Mouse (Mus musculus): ENCODE measurements around the gene Cxcr1. TPM values are rescaled to one million over a fixed set of nuclear protein-coding genes. Genes with fewer than 3 reads are reported as not detected.

Cxcr1 gene
- total and polyA plus RNA-seq, 3 experiments, result not detected

- H3K9ac ChIP-seq (ENCODE audit: low read depth, low read length), result peak overlapping the region; percentile 43; the same call in 1 of the 2 replicates
- intact Hi-C loops (cut with DNase I), result loop anchor here (2.0 kb wide), 2 partner anchors 13 to 155 kb away; no protein-coding TSS in a partner anchor
- no peak for DNase-seq
- 4% methylated on average over 5 of the region's 5 CpGs for WGBS
- peak overlapping the region; percentile 97 for H3K27ac ChIP-seq
- peak overlapping the region; percentile 86 for H3K4me3 ChIP-seq
- peaks cover 6% of the 10 kb centered on the region for H3K79me2 ChIP-seq (replicated peaks; ENCODE audit: control insufficient read depth, insufficient read depth, low read length)
- peaks cover 16% of the 10 kb centered on the region for H3K4me1 ChIP-seq (ENCODE audit: control insufficient read depth, insufficient read depth, low read length)
- H3K36me3 ChIP-seq (ENCODE audit: control insufficient read depth, insufficient read depth, low read length), result peaks cover 36% of the 10 kb centered on the region
- TF ChIP-seq EP300 (IDR thresholded peaks at IDR 0.05; ENCODE audit: insufficient read depth, low read depth, low read length) (no peak), POLR2A (IDR thresholded peaks at IDR 0.05; ENCODE audit: insufficient read depth, low read depth, low read length) (no peak), CTCF (IDR thresholded peaks at IDR 0.05) (no peak)
- H3K27me3 ChIP-seq (ENCODE audit: control insufficient read depth, insufficient read depth, low read length), result no peaks in the 10 kb centered on the region
Observed at GRCm38 (mm10) chr1:74237671-74238070, 43.2 kb upstream of the Cxcr1 start.

- peak; percentile 69 for DNase-seq
- no peak for TF ChIP-seq CTCF (IDR thresholded peaks at IDR 0.05)
- TF ChIP-seq POLR2A (IDR thresholded peaks at IDR 0.05; ENCODE audit: insufficient read depth, low read depth, low read length), result 0 out of 2 replicates have a peak, but pooled peaks have one; percentile 26
- H3K4me3 ChIP-seq, result peak overlapping the region; percentile 86
- under 1% methylated on average over 46 of the region's 57 CpGs for WGBS
- H3K27ac ChIP-seq, result peak overlapping the region; percentile 97
- intact Hi-C loops (cut with DNase I), result loop anchor here (1.0 to 2.0 kb wide), 3 partner anchors 14 to 156 kb away; partner anchors contain the start of genes Aamp and Pnkd
- H3K79me2 ChIP-seq (replicated peaks; ENCODE audit: control insufficient read depth, insufficient read depth, low read length), result peaks cover 6% of the 10 kb centered on the region
- H3K4me1 ChIP-seq (ENCODE audit: control insufficient read depth, insufficient read depth, low read length), result peaks cover 14% of the 10 kb centered on the region
- no peaks in the 10 kb centered on the region for H3K27me3 ChIP-seq (ENCODE audit: control insufficient read depth, insufficient read depth, low read length)
- peak overlapping the region; percentile 96 for H3K9ac ChIP-seq (ENCODE audit: low read depth, low read length)
- H3K36me3 ChIP-seq (ENCODE audit: control insufficient read depth, insufficient read depth, low read length), result peaks cover 32% of the 10 kb centered on the region
Observed at GRCm38 (mm10) chr1:74236590-74237317, 42.3 kb upstream of the Cxcr1 start.

- H3K36me3 ChIP-seq (ENCODE audit: control insufficient read depth, insufficient read depth, low read length), result peaks cover 28% of the 10 kb centered on the region
- peak within 1 kb of the TSS; percentile 97 for H3K27ac ChIP-seq
- H3K4me1 ChIP-seq (ENCODE audit: control insufficient read depth, insufficient read depth, low read length), result peaks cover 12% of the 10 kb centered on the region
- 3% methylated on average over 47 of the region's 55 CpGs for WGBS
- H3K79me2 ChIP-seq (replicated peaks; ENCODE audit: control insufficient read depth, insufficient read depth, low read length), result peaks cover 5% of the 10 kb centered on the region
- H3K9ac ChIP-seq (ENCODE audit: low read depth, low read length), result peak within 1 kb of the TSS; percentile 96
- TF ChIP-seq EP300 (IDR thresholded peaks at IDR 0.05; ENCODE audit: insufficient read depth, low read depth, low read length) (peak; percentile 82; the same call in 1 of the 2 replicates), POLR2A (IDR thresholded peaks at IDR 0.05; ENCODE audit: insufficient read depth, low read depth, low read length) (peak; percentile 99), CTCF (IDR thresholded peaks at IDR 0.05) (no peak)
- H3K4me3 ChIP-seq, result peak within 1 kb of the TSS; percentile 86
- peak; percentile 99 to 100 for DNase-seq
- H3K27me3 ChIP-seq (ENCODE audit: control insufficient read depth, insufficient read depth, low read length), result no peaks in the 10 kb centered on the region
- intact Hi-C loops (cut with DNase I), result loop anchor here (1.0 to 2.0 kb wide), 3 partner anchors 15 to 157 kb away; partner anchors contain the start of genes Aamp and Pnkd
Observed at GRCm38 (mm10) chr1:74235938-74236589, 41.6 kb upstream of the Cxcr1 start, which contains the start of gene Arpc2. Gene Arpc2, plus strand, starts transcription at chr1:74236084.

GRCm38 (mm10) chr1:74230992-74231391 is 36.6 kb upstream of the Cxcr1 start:
- intact Hi-C loops (cut with DNase I), result no loop called here
- H3K4me1 ChIP-seq (ENCODE audit: control insufficient read depth, insufficient read depth, low read length), result peaks cover 3% of the 10 kb centered on the region
- H3K9ac ChIP-seq (ENCODE audit: low read depth, low read length), result no peak overlapping the region
- DNase-seq, result no peak
- no peaks in the 10 kb centered on the region for H3K79me2 ChIP-seq (replicated peaks; ENCODE audit: control insufficient read depth, insufficient read depth, low read length)
- no peak for TF ChIP-seq CTCF (IDR thresholded peaks at IDR 0.05)
- no peak for TF ChIP-seq POLR2A (IDR thresholded peaks at IDR 0.05; ENCODE audit: insufficient read depth, low read depth, low read length)
- TF ChIP-seq EP300 (IDR thresholded peaks at IDR 0.05; ENCODE audit: insufficient read depth, low read depth, low read length), result no peak
- no peaks in the 10 kb centered on the region for H3K36me3 ChIP-seq (ENCODE audit: control insufficient read depth, insufficient read depth, low read length)
- WGBS, result 83% methylated on average over 1 of the region's 1 CpGs
- no peak overlapping the region for H3K27ac ChIP-seq
- no peak overlapping the region for H3K4me3 ChIP-seq
- H3K27me3 ChIP-seq (ENCODE audit: control insufficient read depth, insufficient read depth, low read length), result no peaks in the 10 kb centered on the region

- Histone ChIP-seq H3K36me3 (ENCODE audit: control insufficient read depth, insufficient read depth, low read length) (no peaks in the 10 kb centered on the region), H3K27ac (no peak overlapping the region), H3K4me1 (ENCODE audit: control insufficient read depth, insufficient read depth, low read length) (peaks cover 3% of the 10 kb centered on the region), H3K4me3 (no peak overlapping the region), H3K79me2 (replicated peaks; ENCODE audit: control insufficient read depth, insufficient read depth, low read length) (no peaks in the 10 kb centered on the region), H3K27me3 (ENCODE audit: control insufficient read depth, insufficient read depth, low read length) (no peaks in the 10 kb centered on the region), H3K9ac (ENCODE audit: low read depth, low read length) (no peak overlapping the region)
- no peak for DNase-seq
- TF ChIP-seq EP300 (IDR thresholded peaks at IDR 0.05; ENCODE audit: insufficient read depth, low read depth, low read length) (no peak), POLR2A (IDR thresholded peaks at IDR 0.05; ENCODE audit: insufficient read depth, low read depth, low read length) (no peak), CTCF (IDR thresholded peaks at IDR 0.05) (no peak)
- intact Hi-C loops (cut with DNase I), result loop anchor here (5.0 kb wide), 1 partner anchor 132 kb away; the partner anchor contains the start of gene Catip
- WGBS, result 82% methylated on average over 2 of the region's 2 CpGs
Observed at GRCm38 (mm10) chr1:74229942-74230341, 35.5 kb upstream of the Cxcr1 start.
